Mouse (Mus musculus) activated CD4-positive, CD25-positive, alpha-beta regulatory T cell, adult 9 weeks (primary cell): ENCODE data around the gene Ugt2b5. TPM values are rescaled to one million over a fixed set of nuclear protein-coding genes. Genes with fewer than 3 reads are reported as not detected.

Experiments
- polyA plus RNA-seq: library from polyadenylated mRNA; unstranded; fragments of 100-300 nt; shearing (Covaris generic); gene quantifications from one replicate; pipeline ENCODE4 v1.2.1, GENCODE M21; 2017

Ugt2b5 gene
- polyA plus RNA-seq = not detected

DNA sequence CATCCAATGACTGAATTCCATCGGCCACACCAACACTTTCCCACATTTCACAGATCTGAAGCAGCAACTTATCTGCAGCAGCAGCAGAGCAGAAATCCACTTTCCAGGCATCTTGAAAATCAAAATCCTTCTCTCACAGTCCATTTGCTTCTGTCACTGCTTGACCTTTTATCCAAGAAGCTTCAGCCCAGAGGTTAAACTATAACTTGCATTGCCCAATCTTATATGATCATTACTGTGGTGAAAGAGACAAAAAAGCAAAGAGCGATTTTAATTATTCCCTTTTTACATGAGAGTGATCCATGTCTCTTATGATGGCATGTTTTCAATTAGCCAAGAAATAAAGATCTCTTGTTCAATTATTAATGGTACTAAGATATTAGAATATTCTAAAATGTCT, at the start of gene Ugt2b5:
Ugt2b5 (minus strand) TSS at position 123 of the 400 bp plus-strand sequence.

DNA sequence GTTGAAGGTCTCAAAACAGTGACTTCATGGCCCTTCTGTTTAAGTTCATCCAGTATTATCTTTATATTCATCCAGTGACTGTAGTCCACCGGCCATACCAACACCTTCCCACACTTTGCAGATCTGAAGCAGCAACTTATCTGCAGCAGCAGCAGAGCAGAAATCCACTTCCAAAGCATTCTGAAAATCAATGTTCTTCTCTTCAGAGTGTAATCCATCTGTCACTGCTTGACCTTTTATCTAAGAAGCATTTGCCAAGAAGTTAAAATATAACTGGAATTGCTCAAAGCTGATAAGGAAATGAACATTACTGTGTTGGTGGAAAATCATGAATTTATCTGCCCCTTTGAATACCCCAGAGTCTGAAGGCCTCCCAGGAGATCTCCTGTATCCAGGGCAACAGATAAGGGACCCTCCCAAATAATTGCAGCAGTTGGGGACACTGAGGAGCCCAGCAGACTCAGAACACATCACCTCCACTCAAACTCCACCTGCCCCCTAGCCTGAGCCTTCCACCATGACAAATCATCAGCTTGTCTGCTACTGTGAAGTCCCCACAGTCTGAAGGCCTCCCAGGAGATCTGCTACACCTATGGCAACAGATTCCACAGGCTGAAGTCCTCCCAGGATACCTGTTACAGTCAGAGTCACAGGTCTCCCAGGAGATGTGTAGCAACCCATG, 47.6 kb downstream of the Ugt2b5 start, which contains the start of gene Ugt2b36:
Ugt2b36 (minus strand) TSS at position 210 of the 682 bp plus-strand sequence.

Other genes with a start within 250 kb of the Ugt2b5 start
- gene Ugt2b34, start 233.4 kb downstream of the Ugt2b5 start, polyA plus RNA-seq = not detected
- not detected for gene Ugt2b1, start 213.8 kb downstream of the Ugt2b5 start, polyA plus RNA-seq
- gene Ugt2b35, start 139.5 kb downstream of the Ugt2b5 start, polyA plus RNA-seq = not detected
- gene Ugt2b36, start 47.8 kb downstream of the Ugt2b5 start, polyA plus RNA-seq = not detected
- gene Ugt2b37, start 114.5 kb upstream of the Ugt2b5 start, polyA plus RNA-seq = not detected
- not detected for gene Ugt2a3, start 196.9 kb upstream of the Ugt2b5 start, polyA plus RNA-seq